Mouse (Mus musculus): ENCODE data around the gene Caprin2. TPM values are rescaled to one million over a fixed set of nuclear protein-coding genes. Genes with fewer than 3 reads are reported as not detected.
"Not testable (repeated sequence)": the region's sequence is repeated elsewhere in the genome, so short reads cannot be mapped to it uniquely, and the experiment has no call there.

Gene Caprin2
- polyA plus RNA-seq, 1 experiment from 2014 or later = 16.4 TPM

DNA sequence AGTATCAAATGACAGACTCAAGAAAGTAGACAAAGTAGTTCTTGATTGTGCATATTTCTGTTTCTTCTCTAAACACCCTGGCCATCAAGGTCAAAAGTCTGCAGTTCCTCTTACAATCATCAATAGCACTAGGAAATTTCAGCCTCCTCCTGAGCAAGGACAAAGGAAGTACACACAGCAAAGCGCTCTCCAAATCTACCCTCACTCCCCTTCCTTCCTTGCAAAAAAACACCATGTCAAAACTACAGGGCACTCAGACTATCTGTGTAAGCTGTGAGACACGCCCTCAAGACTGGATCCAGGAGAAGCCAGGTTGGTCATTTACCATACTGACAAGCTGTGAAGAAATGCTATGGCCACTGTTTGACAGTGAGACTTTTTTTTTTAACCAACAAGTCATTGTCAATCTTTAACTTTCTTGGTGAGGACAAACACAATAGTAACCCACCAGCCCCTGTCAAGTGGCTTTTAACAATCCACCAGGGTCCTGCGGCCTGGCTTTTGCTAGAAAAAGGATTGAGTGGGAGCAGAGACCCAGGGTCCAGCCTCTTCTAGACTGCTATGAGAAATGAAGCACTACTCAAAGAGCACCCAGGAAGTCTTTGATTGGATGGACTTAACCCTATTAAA is 39.0 kb upstream of the Caprin2 start:
- 68% methylated on average over 3 of the region's 3 CpGs for WGBS
- H3K9ac ChIP-seq (ENCODE audit: low read depth, low read length) = no peak overlapping the region
- no peaks in the 10 kb centered on the region for H3K27me3 ChIP-seq (ENCODE audit: control insufficient read depth, insufficient read depth, low read length)
- peaks cover 36% of the 10 kb centered on the region for H3K36me3 ChIP-seq (ENCODE audit: control insufficient read depth, insufficient read depth, low read length)
- H3K9me3 ChIP-seq (ENCODE audit: control insufficient read depth, low read length) = no peaks in the 10 kb centered on the region
- peaks cover 10% of the 10 kb centered on the region; the same call in 1 of the 2 replicates for H3K4me1 ChIP-seq (ENCODE audit: control insufficient read depth, insufficient read depth, low read length)
- H3K27ac ChIP-seq (ENCODE audit: low read depth, low read length) = no peak overlapping the region
- no peak overlapping the region for H3K4me2 ChIP-seq (replicated peaks; ENCODE audit: low read depth, low read length)
- no peak for ATAC-seq (ENCODE audit: low FRiP score, low TSS enrichment)
- no peak overlapping the region for H3K4me3 ChIP-seq (ENCODE audit: low read length)

DNA sequence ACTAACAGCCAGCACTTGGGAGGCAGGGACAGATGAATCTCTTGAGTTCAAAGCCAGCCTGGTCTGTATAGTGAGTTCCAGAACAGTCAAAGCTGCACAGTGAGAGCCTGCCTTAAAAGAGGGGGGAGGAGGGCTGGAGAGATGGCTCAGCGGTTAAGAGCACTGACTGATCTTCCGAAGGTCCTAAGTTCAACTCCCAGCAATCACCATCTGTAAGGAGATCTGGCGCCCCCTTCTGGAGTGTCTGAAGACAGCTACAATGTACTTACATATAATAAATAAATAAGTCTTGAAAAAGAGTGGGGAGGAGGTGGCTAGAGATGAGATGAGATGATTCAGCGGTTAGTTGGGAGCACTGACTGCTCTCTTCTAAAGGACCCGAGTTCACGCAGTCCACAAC is 35.2 kb upstream of the Caprin2 start:
- no peak overlapping the region for H3K27ac ChIP-seq (ENCODE audit: low read depth, low read length)
- no peaks in the 10 kb centered on the region for H3K9me3 ChIP-seq (ENCODE audit: control insufficient read depth, low read length)
- no peak overlapping the region for H3K9ac ChIP-seq (ENCODE audit: low read depth, low read length)
- no peak for ATAC-seq (ENCODE audit: low FRiP score, low TSS enrichment)
- WGBS = 88% methylated on average over 6 of the region's 6 CpGs
- H3K36me3 ChIP-seq (ENCODE audit: control insufficient read depth, insufficient read depth, low read length) = peaks cover 60% of the 10 kb centered on the region
- no peak overlapping the region for H3K4me3 ChIP-seq (ENCODE audit: low read length)
- no peaks in the 10 kb centered on the region for H3K27me3 ChIP-seq (ENCODE audit: control insufficient read depth, insufficient read depth, low read length)
- peaks cover 10% of the 10 kb centered on the region; the same call in 1 of the 2 replicates for H3K4me1 ChIP-seq (ENCODE audit: control insufficient read depth, insufficient read depth, low read length)
- H3K4me2 ChIP-seq (replicated peaks; ENCODE audit: low read depth, low read length) = no peak overlapping the region

GRCm38 (mm10) chr6:148918841-148919398 is 22.9 kb upstream of the Caprin2 start:
- Histone ChIP-seq H3K9me3 (ENCODE audit: control insufficient read depth, low read length) (no peaks in the 10 kb centered on the region), H3K36me3 (ENCODE audit: control insufficient read depth, insufficient read depth, low read length) (peaks cover 30% of the 10 kb centered on the region), H3K27ac (ENCODE audit: low read depth, low read length) (no peak overlapping the region), H3K27me3 (ENCODE audit: control insufficient read depth, insufficient read depth, low read length) (no peaks in the 10 kb centered on the region), H3K4me3 (ENCODE audit: low read length) (no peak overlapping the region), H3K4me1 (ENCODE audit: control insufficient read depth, insufficient read depth, low read length) (no peaks in the 10 kb centered on the region), H3K4me2 (replicated peaks; ENCODE audit: low read depth, low read length) (no peak overlapping the region), H3K9ac (ENCODE audit: low read depth, low read length) (no peak overlapping the region)
- no peak for ATAC-seq (ENCODE audit: low FRiP score, low TSS enrichment)

GRCm38 (mm10) chr6:148917672-148918071 is 21.6 kb upstream of the Caprin2 start:
- H3K4me1 ChIP-seq (ENCODE audit: control insufficient read depth, insufficient read depth, low read length) = no peaks in the 10 kb centered on the region
- no peak overlapping the region for H3K4me2 ChIP-seq (replicated peaks; ENCODE audit: low read depth, low read length)

DNA sequence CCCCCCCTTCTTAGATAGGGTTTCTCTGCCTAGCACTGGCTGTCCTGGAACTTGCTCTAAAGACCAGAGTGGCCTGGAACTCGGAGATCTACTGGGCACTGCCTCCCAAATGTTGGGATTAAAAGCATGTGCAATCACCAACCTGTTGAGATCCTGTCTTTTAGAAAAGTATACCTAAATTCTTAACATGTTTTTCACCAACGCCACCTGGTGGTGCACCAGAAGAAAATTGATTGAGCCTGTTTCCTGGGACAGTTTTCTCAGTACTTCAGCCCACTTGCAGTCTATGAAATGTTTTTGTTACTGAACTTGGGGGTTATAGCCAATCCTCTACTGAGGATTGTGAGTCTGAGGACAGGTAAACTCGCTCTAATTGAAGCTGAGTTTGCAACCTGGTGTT is 20.8 kb upstream of the Caprin2 start:
- Histone ChIP-seq H3K4me1 (ENCODE audit: control insufficient read depth, insufficient read depth, low read length) (no peaks in the 10 kb centered on the region), H3K27me3 (ENCODE audit: control insufficient read depth, insufficient read depth, low read length) (no peaks in the 10 kb centered on the region), H3K4me2 (replicated peaks; ENCODE audit: low read depth, low read length) (no peak overlapping the region), H3K9me3 (ENCODE audit: control insufficient read depth, low read length) (no peaks in the 10 kb centered on the region), H3K4me3 (ENCODE audit: low read length) (no peak overlapping the region), H3K27ac (ENCODE audit: low read depth, low read length) (no peak overlapping the region), H3K36me3 (ENCODE audit: control insufficient read depth, insufficient read depth, low read length) (peaks cover 19% of the 10 kb centered on the region), H3K9ac (ENCODE audit: low read depth, low read length) (no peak overlapping the region)
- ATAC-seq (ENCODE audit: low FRiP score, low TSS enrichment) = no peak
- WGBS = 48% methylated on average over 3 of the region's 3 CpGs

More at GRCm38 (mm10) chr6:148917672-148918071, 21.6 kb upstream of the Caprin2 start:
- Histone ChIP-seq H3K36me3 (ENCODE audit: control insufficient read depth, insufficient read depth, low read length) (peaks cover 19% of the 10 kb centered on the region), H3K27me3 (ENCODE audit: control insufficient read depth, insufficient read depth, low read length) (no peaks in the 10 kb centered on the region), H3K9me3 (ENCODE audit: control insufficient read depth, low read length) (no peaks in the 10 kb centered on the region), H3K4me3 (ENCODE audit: low read length) (no peak overlapping the region), H3K27ac (ENCODE audit: low read depth, low read length) (no peak overlapping the region), H3K9ac (ENCODE audit: low read depth, low read length) (no peak overlapping the region)
- 43% methylated on average over 1 of the region's 1 CpGs for WGBS
- ATAC-seq (ENCODE audit: low FRiP score, low TSS enrichment) = 0 out of 2 replicates have a peak, but pooled peaks have one; percentile 8

DNA sequence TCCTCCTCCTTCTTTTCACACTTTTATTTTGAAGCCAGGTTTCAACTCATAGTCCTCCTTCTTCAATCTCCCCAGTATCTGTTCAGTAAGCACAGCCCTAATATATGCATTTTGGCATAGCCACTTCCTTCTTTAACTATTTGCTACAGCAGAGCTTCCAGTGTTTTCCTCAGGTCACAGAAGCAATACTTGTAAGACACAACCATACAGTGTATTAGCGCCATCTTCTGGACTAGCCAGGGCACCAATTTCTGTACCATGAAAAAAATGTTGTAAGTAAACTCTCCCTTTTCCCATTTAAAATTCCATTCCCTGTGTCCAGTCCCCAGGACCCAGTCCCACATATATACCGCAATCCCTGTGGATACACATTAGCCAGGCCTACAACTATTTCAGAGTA is 17.9 kb upstream of the Caprin2 start:
- no peak for ATAC-seq (ENCODE audit: low FRiP score, low TSS enrichment)
- no peaks in the 10 kb centered on the region for H3K9me3 ChIP-seq (ENCODE audit: control insufficient read depth, low read length)
- H3K4me2 ChIP-seq (replicated peaks; ENCODE audit: low read depth, low read length) = no peak overlapping the region
- 12% methylated on average over 2 of the region's 2 CpGs for whole genome bisulfite sequencing
- H3K9ac ChIP-seq (ENCODE audit: low read depth, low read length) = no peak overlapping the region
- H3K27me3 ChIP-seq (ENCODE audit: control insufficient read depth, insufficient read depth, low read length) = no peaks in the 10 kb centered on the region
- no peak overlapping the region for H3K27ac ChIP-seq (ENCODE audit: low read depth, low read length)
- H3K4me3 ChIP-seq (ENCODE audit: low read length) = no peak overlapping the region
- H3K4me1 ChIP-seq (ENCODE audit: control insufficient read depth, insufficient read depth, low read length) = no peaks in the 10 kb centered on the region
- no peaks in the 10 kb centered on the region for H3K36me3 ChIP-seq (ENCODE audit: control insufficient read depth, insufficient read depth, low read length)

DNA sequence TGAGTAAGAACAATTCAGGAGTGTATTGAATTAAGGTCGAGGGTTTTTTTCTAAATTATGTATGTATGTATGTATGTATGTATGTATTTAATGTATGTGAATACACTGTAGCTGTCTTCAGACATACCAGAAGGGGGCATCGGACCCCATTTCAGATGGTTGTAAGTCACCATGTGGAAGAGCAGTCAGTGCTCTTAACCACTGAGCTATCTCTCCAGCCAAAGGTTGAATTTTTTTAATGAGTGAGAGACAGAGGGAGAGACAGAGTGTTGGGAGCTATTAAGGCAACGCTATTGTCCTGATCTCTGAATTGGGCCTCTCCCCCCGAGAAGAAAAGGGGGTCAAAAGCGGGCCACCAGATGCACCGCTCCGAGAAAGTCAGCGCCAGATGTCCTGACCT is 15.9 kb upstream of the Caprin2 start:
- ATAC-seq (ENCODE audit: low FRiP score, low TSS enrichment); H3K36me3 ChIP-seq (ENCODE audit: control insufficient read depth, insufficient read depth, low read length); H3K9ac ChIP-seq (ENCODE audit: low read depth, low read length); H3K27me3 ChIP-seq (ENCODE audit: control insufficient read depth, insufficient read depth, low read length); H3K4me1 ChIP-seq (ENCODE audit: control insufficient read depth, insufficient read depth, low read length); H3K4me3 ChIP-seq (ENCODE audit: low read length); H3K27ac ChIP-seq (ENCODE audit: low read depth, low read length); H3K4me2 ChIP-seq (replicated peaks; ENCODE audit: low read depth, low read length); H3K9me3 ChIP-seq (ENCODE audit: control insufficient read depth, low read length): not testable (repeated sequence)
- WGBS = 82% methylated on average over 8 of the region's 8 CpGs

DNA sequence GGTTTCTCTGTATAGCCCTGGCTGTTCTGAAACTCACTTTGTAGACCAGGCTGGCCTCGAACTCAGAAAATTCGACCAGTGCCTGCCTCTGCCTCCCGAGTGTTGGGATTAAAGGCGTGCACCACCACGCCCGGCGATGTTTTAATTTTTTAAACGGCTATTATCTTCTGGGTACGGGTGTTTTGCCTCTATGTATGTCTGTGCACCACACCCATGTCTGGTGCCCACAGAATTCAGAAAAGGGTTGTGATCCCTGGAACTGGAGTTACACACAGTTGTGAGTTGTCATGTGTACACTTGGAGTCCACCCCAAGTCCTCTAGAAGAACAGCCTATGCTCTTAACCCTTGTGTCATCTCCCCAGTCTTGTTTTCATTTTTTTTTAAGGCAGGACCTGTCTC is 10.9 kb upstream of the Caprin2 start:
- Histone ChIP-seq H3K4me3 (ENCODE audit: low read length) (no peak overlapping the region), H3K4me2 (replicated peaks; ENCODE audit: low read depth, low read length) (no peak overlapping the region), H3K27ac (ENCODE audit: low read depth, low read length) (no peak overlapping the region), H3K9ac (ENCODE audit: low read depth, low read length) (no peak overlapping the region), H3K27me3 (ENCODE audit: control insufficient read depth, insufficient read depth, low read length) (no peaks in the 10 kb centered on the region), H3K9me3 (ENCODE audit: control insufficient read depth, low read length) (no peaks in the 10 kb centered on the region), H3K4me1 (ENCODE audit: control insufficient read depth, insufficient read depth, low read length) (no peaks in the 10 kb centered on the region), H3K36me3 (ENCODE audit: control insufficient read depth, insufficient read depth, low read length) (no peaks in the 10 kb centered on the region)
- WGBS = 89% methylated on average over 9 of the region's 9 CpGs
- ATAC-seq (ENCODE audit: low FRiP score, low TSS enrichment) = no peak

DNA sequence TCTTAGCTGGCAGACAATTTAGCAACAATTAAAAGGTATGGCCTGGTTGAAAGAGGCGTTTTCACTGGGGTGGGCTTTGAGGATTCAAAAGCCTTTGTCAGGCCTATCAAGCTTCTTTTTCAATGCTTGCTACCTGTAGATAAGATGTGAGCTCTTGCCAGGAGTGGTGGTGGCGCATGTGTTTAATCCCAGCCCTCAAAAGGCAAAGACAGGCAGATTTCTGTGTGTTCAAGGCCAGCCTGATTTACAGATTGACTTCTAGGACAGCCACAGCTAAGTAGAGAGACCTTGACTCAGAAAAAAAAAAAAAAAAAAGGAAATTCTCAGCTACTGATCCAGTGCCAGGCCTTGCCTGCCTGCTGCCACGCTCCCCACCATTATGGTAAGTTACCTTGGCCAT is 6.7 kb upstream of the Caprin2 start:
- H3K4me2 ChIP-seq (replicated peaks; ENCODE audit: low read depth, low read length) = no peak overlapping the region
- H3K27me3 ChIP-seq (ENCODE audit: control insufficient read depth, insufficient read depth, low read length) = no peaks in the 10 kb centered on the region
- no peak overlapping the region for H3K27ac ChIP-seq (ENCODE audit: low read depth, low read length)
- ATAC-seq (ENCODE audit: low FRiP score, low TSS enrichment) = no peak
- H3K4me1 ChIP-seq (ENCODE audit: control insufficient read depth, insufficient read depth, low read length) = no peaks in the 10 kb centered on the region
- H3K9ac ChIP-seq (ENCODE audit: low read depth, low read length) = no peak overlapping the region
- 89% methylated on average over 3 of the region's 3 CpGs for WGBS
- no peak overlapping the region for H3K4me3 ChIP-seq (ENCODE audit: low read length)
- no peaks in the 10 kb centered on the region for H3K9me3 ChIP-seq (ENCODE audit: control insufficient read depth, low read length)
- no peaks in the 10 kb centered on the region for H3K36me3 ChIP-seq (ENCODE audit: control insufficient read depth, insufficient read depth, low read length)
